Mouse (Mus musculus) adipocyte (in vitro differentiated cells): ENCODE data around the gene Hist1h3d.
"Not testable (repeated sequence)": the region's sequence is repeated elsewhere in the genome, so short reads cannot be mapped to it uniquely, and the experiment has no call there.

Experiments
- DNase-seq: peaks from one replicate; pipeline ENCODE4 v3.0.0-alpha.2; 2016; ENCODE audit warnings: low spot score

Gene Hist1h3d

DNA sequence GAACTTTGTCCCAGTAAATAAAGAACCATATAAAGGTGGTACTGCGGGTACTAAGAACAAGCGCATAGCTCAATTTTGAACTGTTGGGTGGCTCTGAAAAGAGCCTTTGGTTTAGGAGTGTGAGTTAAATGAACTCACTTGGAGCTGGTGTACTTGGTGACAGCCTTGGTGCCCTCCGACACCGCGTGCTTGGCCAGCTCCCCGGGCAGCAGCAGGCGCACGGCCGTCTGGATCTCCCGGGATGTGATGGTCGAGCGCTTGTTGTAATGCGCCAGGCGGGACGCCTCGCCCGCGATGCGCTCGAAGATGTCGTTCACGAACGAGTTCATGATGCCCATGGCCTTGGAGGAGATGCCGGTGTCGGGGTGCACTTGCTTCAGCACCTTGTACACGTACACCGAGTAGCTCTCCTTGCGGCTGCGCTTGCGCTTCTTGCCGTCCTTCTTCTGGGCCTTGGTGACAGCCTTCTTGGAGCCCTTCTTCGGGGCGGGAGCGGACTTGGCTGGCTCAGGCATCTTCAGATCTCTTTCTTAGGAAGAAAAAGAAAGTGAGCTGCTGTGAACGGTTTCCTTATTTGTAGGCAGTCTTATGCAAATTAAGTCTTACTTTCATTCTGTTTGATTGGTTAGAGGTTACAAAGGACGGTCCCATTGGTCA, 10.0 kb downstream of the Hist1h3d start:
- DNase-seq, result peak; percentile 91

DNA sequence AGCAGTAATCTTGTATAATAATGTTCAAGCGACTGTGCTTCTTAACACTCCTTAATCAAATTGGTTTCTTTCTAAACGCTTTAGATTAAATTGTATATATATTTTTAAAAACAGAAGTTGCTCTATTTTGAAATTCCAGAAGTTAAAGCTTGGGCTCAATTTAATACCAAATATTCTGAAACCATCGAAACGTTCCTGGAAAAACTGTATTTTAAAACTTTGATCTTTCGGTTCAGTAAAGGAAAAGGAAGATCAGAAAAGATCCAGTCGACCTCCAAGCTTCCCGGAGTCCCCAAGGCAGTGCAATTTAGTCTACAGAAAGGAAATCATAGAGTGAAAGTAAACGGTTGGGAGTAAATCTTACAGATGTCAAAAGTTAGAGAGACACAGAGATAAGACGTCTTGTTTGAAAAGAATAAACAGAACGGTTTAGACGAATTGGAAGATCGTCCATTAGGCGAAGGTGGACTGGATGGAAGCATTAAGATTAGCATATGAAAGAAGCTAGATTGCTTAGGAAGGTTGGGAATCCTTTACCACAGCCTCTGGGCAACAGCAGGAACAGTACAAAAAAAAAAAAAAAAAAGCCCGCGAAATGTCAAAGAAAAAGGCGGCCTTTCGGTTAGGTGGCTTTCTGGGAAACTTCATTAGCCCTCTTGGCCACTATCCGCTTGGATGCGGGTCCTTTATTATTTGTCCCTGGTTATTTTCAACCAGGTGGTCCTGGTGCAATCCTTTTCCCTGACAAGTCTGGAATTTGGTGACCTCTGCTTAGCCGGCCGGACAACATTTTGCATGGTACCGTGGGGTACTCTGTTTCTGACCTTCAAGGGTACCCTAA, 10.8 kb downstream of the Hist1h3d start:
- peak; percentile 44 for DNase-seq

DNA sequence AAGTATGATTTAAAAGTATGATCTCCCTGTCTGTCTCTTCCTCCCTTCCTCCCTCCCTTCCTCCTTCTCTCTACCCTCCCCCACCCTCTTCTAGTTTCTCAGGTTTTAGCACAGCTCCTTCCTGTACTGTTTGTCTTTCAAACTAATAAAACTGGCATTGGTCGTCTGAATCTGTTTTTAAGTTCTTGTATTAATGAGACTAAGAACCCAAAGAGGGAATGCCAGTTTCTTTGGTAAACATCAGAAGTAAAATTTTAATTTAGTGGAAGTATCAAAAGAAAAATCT, 11.3 kb downstream of the Hist1h3d start:
- DNase-seq, result no peak

DNA sequence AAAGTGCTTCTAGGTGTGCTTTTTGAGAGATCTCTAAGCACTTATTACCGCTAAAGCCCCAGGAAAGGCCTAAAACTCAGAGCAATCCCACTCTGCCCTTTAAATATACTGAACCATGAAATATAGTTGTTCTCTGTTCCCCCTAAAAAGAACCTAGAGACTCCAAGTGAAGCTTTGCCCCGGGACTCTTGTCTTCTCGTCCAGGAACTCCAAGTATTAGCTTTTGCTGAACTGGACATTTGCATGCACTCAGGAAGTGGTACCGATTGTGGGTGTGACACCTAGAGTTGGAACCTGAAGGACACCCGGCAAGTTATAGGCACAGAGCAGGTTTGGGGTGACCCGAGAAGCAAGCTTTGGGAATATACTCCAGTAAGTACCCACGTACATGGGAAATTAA, 15.6 kb downstream of the Hist1h3d start:
- no peak for DNase-seq

DNA sequence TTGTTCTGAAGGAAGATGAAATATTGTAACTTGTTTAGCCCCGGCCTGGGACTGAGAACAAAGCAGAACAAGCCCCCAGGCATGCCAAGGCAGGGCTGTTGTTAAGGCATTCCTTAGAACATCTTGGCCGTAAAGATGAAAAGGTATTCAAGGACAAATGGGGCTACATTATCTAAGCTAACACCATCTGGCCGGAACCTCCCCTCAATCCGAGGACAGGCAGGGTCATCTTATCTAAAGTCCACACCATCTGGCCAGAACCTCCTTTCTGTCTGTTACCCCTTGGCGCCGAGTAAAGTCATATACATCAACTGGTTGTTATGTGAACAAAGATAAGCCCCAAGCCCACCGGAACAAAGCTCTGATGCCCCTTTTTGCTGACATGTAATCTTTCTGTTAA, 16.3 kb downstream of the Hist1h3d start:
- DNase-seq, result not testable (repeated sequence)

DNA sequence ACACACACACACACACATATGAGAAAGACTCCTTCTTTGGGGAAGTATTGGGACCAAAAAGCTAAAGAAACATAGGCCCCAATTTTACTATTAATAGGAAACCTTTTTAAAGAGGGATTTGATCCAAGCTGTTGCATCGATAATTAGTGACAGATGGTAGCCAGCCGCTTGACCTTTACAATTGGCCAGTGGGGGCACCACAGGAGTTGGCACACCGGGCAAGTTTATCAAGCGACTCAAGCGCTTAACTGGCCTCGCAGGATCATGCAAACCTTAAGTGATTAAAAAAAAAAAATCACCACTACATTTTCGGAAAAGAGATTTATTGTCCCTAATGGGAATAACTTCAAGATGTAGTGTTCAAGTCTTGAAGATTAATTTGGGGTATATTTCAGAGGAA, 17.1 kb downstream of the Hist1h3d start:
- DNase-seq, result no peak

DNA sequence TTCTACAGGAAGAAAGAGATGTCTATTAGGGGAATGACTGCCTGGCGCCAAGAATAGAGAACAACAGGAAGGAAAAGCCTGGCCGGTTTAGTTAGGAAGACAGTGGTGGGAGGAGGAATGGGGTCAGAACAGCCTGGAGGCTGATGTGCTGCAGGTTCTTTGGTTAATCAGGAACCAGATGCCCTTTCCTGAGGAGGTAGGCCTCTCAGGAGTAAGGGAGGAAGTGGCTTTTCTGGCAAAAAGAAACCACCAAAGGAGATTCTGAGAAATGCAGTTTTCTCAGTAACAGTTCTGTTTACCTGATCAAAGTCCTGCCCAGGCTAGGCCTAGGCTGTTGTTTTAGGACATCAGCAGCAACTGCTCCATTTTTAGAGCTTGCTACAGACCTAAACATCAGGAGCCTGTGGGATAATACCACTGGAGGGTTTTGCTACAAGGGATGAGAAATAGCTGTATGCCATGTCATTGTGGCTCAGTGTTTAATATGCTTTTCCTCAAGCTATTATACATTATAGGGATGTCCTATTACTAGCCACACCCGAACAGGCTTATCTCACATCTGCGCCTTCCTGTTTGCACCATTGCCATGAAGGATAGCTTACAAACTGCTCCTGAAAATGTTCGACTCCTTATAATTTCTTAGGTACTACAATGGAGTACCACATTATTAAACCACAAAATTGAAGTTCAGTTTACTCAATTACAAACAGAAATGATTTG, 17.6 kb downstream of the Hist1h3d start:
- no peak for DNase-seq

DNA sequence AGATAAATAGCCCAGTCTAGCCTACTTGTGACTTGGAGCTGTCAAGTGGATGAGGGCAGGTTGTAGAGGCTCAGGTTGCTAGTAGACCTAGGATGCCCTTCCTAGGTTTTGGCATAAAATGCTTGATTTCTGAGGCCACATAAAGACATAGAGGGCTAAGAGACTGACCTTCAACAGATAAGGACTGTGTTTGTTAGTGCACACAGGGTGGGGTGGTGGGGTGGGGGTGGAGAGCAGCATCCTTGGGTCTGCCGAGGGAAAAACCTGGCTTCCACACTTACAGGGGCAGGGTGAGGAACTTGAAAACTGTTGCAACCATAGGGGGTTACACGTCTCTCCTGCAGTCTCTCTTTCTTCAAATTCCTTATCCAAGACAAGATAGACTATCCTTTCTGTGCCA, 19.6 kb downstream of the Hist1h3d start:
- no peak for DNase-seq

DNA sequence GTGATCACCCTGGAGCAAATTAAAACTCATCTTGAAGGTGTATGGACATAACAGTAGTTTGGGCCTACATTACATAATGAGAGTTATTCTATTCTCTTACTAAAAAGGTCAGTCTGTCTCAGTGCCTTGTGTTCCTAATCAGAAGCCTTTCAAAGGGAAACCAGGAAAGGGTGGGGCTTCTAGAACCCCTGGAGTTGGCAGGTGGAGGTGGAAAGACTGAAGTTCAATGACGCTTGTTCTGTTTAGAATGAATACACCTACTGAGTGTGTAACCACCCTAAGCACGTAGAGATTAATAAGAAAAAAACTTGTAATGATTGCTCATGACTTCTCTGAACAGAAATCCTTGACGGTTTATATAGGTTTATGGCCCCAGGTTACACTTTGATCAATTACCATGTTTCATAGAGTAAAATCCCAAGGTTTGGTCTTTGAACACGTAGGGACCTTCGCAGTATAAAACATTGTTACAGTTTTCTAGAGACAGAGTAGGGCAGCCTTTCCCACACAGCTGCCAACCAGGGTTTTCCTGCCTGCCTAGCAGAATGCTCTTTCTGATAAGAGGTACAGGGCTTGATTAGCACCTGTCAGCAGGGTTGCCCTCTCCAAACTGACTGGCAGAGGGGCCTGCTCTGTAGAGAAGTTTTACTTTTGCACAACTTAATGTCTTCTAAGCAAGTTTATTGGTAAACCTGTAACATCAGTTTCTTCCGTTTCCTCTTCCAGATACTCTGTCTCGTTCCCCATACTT, 20.2 kb downstream of the Hist1h3d start:
- DNase-seq, result no peak

DNA sequence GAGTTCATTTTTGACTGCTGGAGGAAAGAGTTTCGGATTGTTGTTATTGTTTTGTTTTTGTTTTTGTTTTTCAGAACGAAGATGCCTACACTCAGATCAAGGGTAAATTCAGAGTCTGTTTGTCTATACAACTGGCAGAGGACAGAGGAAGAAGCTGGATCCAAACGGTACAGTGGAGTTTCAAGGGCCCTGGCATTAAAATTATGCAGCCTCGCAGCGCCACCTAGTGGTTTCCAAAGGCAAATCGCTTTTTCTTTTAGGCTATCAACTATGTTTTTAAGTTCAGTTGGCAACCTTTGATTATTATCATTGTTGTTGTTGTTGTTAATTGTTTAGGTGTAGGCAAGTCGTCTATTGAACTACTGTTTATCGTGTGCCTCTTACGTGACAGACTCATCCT, 22.4 kb downstream of the Hist1h3d start:
- peak; percentile 89 for DNase-seq

DNA sequence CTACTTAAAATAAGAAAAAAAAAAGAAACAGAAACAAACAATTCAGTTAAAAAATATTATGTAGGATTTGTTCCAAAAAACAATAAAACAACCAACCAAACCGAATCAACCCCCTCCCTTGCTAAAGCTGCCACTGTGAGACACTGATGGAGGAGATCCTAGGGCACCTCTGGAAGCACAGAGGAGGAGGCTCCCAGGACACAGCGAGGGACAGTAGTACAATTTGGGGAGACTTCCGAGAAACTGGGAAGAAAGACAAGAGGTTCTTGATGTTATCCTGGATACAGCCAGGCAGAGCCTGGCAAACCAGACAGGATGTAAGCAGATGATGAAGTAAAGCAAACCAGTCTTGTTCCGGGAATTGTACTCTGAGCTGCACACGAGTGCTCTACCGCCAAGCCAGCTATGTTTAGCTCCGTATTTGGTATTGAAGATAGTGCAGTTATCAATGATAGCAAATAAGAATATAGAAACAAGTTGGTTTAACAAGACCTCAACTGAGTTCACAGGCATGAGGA, 27.7 kb downstream of the Hist1h3d start:
- DNase-seq, result no peak

DNA sequence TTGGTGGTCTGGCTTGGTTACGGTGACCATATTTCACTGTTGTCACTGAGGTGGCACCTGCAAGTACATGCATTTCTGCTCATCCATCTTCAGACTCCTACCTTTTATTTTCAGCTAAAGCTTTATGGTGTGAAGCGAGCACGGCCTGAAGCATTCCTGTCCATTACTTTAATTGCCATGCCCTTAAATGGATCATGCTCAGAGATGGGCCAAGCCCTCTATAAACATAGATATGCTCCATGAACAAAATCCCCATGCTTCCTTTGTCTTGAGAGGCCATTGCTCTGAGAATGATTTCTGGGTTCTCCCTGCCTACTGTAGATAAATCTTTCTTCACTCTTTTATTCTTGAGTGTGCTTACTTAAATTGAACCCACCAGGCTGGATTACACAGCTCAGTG, 28.9 kb downstream of the Hist1h3d start:
- DNase-seq, result no peak

DNA sequence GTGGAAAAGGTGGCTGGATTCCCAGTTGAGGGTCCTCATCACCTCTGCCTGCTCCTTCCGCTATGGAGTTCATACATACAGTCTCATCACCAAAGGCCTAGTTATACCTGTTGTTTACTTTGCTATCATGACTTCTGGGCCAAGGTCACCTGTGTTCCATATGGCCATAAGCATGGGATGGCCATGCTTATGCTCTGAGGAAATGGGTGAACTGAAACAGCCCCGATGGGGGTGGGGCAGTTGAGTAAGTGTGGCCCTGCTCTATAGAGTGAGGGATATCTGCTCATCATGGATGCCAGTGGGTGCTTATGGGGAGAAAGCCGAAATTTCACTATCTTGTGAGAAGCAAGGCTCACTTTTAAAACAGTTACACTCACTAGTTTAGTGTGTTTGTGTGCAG, 29.5 kb downstream of the Hist1h3d start:
- DNase-seq, result no peak

DNA sequence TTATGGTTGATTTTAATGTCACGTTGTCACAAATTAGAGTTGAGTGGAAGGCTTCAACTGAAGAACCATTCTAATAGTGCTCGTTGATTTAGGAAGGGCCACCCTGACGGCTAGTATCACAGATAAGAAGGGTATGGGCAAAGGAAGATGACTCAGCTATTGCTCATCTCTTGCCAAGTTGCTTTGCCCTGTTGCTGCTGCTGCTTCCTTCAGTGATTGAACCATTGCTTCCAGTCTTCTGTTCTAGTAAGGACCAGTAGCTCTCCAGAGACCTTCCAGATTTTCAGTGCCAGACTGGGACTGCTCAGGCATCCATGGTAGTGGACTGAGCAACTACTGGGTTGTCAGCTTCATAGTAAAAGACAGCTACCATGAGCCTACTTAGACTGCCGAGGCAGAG, 33.6 kb downstream of the Hist1h3d start:
- no peak for DNase-seq

DNA sequence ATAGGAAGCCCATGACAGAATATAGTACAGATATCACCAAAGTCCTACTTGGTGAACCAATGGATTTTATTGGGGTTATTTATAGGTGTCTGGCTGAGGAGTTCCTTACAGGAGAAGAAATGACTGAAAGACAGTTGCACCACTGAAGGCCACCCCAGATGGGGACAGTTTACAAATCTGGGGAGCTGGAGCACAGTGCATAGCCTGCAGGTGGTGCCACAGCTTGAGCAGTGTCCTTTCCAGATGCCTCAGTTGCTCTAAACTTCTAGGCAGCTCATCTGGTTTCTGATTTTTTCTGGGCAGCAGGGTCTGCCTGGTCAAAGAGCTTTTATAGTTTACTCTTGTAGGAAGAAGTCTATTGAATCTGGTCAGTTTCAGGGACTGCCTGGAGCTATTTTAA, 34.3 kb downstream of the Hist1h3d start:
- DNase-seq, result no peak

DNA sequence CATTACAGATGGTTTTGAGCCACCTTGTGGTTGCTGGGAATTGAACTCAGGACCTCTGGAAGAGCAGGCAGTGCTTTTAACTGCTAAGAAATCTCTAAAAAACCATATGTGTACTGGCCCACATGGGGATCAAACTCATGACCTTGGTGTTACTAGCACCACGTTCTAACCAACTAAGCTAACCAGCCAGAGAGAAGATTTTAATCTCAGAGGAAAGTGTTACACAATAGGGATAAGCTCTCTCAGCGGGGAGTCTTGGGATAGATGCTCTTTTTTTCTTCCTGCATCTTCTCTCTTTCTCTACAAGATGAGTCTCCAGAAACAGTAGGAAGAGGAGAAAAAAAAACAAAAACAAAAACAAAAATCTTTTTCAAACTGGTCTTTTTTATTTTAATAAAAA, 34.8 kb downstream of the Hist1h3d start:
- no peak for DNase-seq

DNA sequence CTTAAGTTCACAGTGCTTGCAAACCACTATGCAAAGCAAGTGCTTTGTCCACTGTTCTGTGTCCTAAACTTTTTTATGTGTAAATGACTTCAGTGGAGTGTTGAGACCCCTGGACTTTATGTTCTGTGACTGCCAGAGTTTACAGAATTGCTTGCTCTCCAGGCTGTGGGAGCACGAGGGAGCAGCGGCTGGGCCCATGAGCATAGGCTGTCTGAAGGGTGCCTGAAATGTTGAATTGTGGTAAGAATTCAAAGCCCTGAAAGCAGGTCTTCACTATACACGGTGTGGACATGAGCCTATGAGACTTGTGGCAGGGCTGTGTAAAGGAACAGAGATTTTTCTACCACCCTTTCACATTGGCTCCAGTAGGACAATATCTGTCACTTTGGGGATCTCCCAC, 36.1 kb downstream of the Hist1h3d start:
- DNase-seq, result no peak

DNA sequence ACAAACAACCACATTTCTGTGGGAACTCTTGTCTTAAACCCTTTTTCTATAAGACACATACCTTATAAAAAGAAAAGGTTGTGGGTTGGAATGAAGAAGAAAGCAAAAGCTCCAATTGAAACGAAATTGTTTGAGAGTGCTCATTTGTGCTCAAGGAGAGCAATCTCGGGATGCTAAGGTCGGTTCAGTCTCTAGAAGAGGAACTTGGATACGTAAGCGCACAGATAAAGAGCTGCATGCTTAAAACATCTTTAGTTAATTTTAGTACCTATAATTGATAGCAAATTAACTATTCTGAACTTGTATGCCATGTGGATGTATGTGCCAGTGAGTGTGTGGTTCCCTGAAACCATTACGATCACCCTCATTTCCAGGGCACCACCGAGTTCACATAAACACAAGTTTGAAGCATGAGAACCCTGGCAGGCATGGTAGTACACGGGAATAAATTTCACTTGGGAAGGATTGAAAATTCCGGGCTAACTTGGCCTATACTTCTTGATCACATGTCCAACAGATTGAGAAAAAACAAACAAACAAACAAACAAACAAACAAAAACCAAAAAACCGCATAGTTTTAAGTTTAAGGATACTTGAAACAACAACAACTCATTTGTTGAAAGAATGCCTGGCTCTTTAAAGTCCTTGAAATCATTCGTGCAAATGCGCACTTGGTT, 44.6 kb downstream of the Hist1h3d start:
- no peak for DNase-seq

DNA sequence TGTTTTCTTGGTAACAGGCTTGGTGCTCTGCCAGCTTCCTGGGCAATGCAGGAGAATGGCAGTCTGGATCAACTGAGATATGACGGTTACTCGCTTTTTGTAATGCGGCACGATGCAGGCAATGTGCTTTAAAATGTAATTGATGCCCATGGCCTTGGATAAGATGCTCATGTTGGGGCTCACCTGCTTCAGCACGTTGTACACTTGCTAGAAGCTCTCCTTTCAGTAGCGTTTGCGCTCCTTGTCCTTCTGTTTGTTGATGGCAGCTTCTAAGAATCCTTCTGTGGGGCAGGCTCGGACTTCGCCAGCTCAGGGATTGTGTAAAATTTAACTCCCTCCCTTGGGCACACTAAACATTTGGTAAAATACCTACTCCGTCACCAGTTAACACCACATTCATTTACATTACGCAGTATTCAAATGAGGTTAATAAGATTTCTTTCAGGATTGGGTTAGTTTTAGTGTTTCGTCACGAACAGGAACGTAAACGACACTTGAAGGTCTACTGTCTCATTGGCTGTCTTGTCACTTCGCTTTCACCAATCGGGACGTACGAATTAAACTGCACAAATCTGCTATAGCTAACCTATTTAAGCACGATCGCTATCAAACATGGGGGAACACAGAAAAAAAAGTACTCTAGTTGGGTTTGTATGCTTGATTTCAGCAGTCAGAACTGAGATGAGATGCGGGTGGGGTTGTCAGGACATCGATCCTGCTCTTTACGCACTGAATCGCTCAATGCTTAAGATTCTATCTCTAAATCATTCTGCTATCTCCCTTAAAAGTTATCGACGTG, 45.4 kb downstream of the Hist1h3d start, which contains the start of gene Hist1h2be:
TSS of gene Hist1h2be (minus strand) at position 392 of the 799 bp plus-strand sequence.
- peak; percentile 93 for DNase-seq

DNA sequence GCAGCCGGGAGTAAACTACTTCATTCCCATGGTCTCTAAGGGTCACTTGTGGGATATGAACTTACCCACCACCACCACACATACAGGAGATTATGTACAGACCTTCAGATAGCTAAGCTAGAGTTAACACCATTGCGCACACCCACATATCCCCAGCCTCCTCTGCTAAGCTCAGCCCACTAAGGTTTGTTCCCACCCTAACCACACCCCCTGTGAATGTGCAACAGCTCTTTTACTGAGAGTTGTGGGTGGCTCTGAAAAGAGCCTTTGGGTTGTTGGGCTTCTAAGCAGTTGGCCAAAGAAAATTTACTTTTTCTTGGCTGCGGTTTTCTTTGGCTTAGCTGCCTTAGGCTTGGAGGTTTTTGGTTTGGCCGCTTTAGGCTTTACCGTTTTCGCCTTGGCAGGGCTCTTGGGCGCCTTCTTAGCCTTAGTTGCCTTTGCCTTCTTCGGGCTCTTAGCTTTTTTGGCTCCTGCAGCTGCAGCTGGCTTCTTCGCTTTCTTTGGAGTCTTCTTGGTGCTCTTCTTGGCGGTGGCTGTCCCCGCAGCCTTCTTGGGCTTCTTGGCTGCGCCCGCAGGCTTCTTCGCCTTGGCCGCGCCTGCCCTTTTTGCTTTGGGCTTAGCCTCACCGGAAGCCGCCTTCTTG, 46.1 kb downstream of the Hist1h3d start:
- DNase-seq, result peak; percentile 85
